Mouse (Mus musculus) erythroblast, embryonic 14.5 days (primary cell): ENCODE measurements around the gene Ccr9.

ENCODE experiments used
- GATA1 ChIP-seq: IDR thresholded peaks from 2 replicates; pipeline ENCODE4 v1.6.1; 2012; ENCODE audit warnings: low read length, inconsistent platforms, mixed read lengths
- TAL1 ChIP-seq: IDR thresholded peaks from 3 replicates; pipeline ENCODE4 v1.6.1; 2012; ENCODE audit warnings: low read length, inconsistent platforms, mixed read lengths

DNA sequence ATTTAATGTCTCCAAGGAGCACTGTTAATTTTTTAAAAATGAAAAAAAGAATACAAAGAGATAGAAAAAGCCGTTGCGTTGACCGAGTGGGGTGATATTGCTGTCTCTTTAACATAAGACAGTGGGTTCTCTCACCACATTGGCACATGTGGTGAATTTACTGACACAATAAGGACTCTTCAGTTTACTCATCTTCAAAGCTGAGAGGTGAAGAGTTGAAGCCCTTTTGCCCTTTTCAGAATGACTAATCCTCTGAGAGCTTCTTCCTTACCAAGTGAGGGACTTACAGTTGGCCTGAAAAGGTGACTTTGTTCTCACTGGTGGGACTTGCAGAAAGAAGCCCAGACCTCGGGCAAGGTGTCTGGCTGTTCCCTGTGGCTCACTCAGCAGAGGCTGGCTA, 62.6 kb downstream of the Ccr9 start:
- no peak for TF ChIP-seq GATA1
- TF ChIP-seq TAL1 = no peak
